In genomic region chr13:46231514-46232085, GRCm38 (mm10) we compare ENCODE assay signal across 13 mouse cellular contexts. TPM values are rescaled to one million over a fixed set of nuclear protein-coding genes. Genes with fewer than 3 reads are reported as not detected.
DNase-seq lines count a peak whose midpoint lies in the region; ATAC-seq lines count a peak whose summit lies in the region.
"Had no signal": no experiment of that assay in that cellular context is flagged by ENCODE, and none has a peak within 500 bp of the region (broad histone marks: within the 10 kb centered on the region; RNA-seq: fewer than 3 reads in every experiment).

No protein-coding gene starts in this region.

- no peaks in the 10 kb centered on the region for H3K4me1 ChIP-seq in hindbrain, embryonic 14.5 days (replicated peaks; ENCODE audit: control insufficient read depth, insufficient read depth, low read length)
- no peaks in the 10 kb centered on the region for H3K4me1 ChIP-seq in hindbrain, embryonic 13.5 days (replicated peaks)

- no peak overlapping the region for H3K9ac ChIP-seq in hindbrain, embryonic 14.5 days
- H3K9ac ChIP-seq in hindbrain, embryonic 13.5 days = no peak overlapping the region

- no peaks in the 10 kb centered on the region for H3K27me3 ChIP-seq in hindbrain, embryonic 14.5 days (ENCODE audit: control insufficient read depth, insufficient read depth, low read length)
- H3K27me3 ChIP-seq in hindbrain, embryonic 13.5 days = no peaks in the 10 kb centered on the region

- DNase-seq in adrenal gland, postnatal 10 days = peak; percentile 44
- DNase-seq in adrenal gland, adult 18-20 months (ENCODE audit: low spot score in 2 of 2) = no peak
- DNase-seq in hindbrain, embryonic 14.5 days (ENCODE audit: low spot score) = peak; percentile 49
- peak; percentile 50 for DNase-seq in Muller cell, postnatal 12 days (ENCODE audit: inconsistent ontology term)
- peak; percentile 69 for DNase-seq in heart, postnatal 4 days
- DNase-seq in retina, embryonic 14.5 days (ENCODE audit: low spot score) = no peak
- no peak for DNase-seq in adipocyte (ENCODE audit: low spot score)
- DNase-seq: cerebellum, adult 9-11 months; thymus, postnatal 14 days had no signal

- no peak overlapping the region for H3K4me2 ChIP-seq in hindbrain, embryonic 14.5 days (replicated peaks)
- H3K4me2 ChIP-seq in hindbrain, embryonic 13.5 days = no peak overlapping the region

- no peaks in the 10 kb centered on the region for H3K36me3 ChIP-seq in hindbrain, embryonic 14.5 days (replicated peaks; ENCODE audit: control insufficient read depth, insufficient read depth)
- H3K36me3 ChIP-seq in hindbrain, embryonic 13.5 days = no peaks in the 10 kb centered on the region

- no peaks in the 10 kb centered on the region for H3K9me3 ChIP-seq in hindbrain, embryonic 14.5 days (ENCODE audit: control insufficient read depth, low read length)
- no peaks in the 10 kb centered on the region for H3K9me3 ChIP-seq in hindbrain, embryonic 13.5 days

- no peak overlapping the region for H3K4me3 ChIP-seq in hindbrain, embryonic 14.5 days (replicated peaks; ENCODE audit: low read length)
- H3K4me3 ChIP-seq in hindbrain, embryonic 13.5 days = no peak overlapping the region

- ATAC-seq in hindbrain, embryonic 14.5 days (ENCODE audit: low FRiP score) = no peak
- no peak for ATAC-seq in hindbrain, embryonic 13.5 days (ENCODE audit: low FRiP score)

- no peak overlapping the region for H3K27ac ChIP-seq in hindbrain, embryonic 14.5 days
- H3K27ac ChIP-seq in hindbrain, embryonic 13.5 days = no peak overlapping the region
- H3K27ac ChIP-seq: macrophage had no signal

- 73% methylated on average over 5 of the region's 5 CpGs for whole genome bisulfite sequencing in hindbrain, embryonic 14.5 days
- WGBS in hindbrain, embryonic 13.5 days = 76% methylated on average over 5 of the region's 5 CpGs

RNA-seq across cellular contexts. Expression of gene Stmnd1, which starts 41.9 kb away (rescaled TPM):
- total RNA-seq in adrenal gland, postnatal 10 days (2021) = under 1 TPM; 0.33 to 0.64 TPM
- under 1 TPM in 1 of 2 experiments, not detected in 1; 0.29 TPM for total RNA-seq in adrenal gland, adult 18-20 months (2021)
- polyA plus RNA-seq in hindbrain, embryonic 14.5 days (2014; fragmentation: Nextera tagmentation; extraction: Ambion mirVana) = 0.15 TPM in 1 of 2 replicates, not detected in the other
- polyA plus RNA-seq in hindbrain, embryonic 13.5 days (2015; fragmentation: Nextera tagmentation; extraction: Ambion mirVana) = not detected in 2 replicates
- total RNA-seq in heart, postnatal 4 days (2021) = under 1 TPM; 0.18 to 0.45 TPM
- total RNA-seq: left cerebral cortex, postnatal 25 days had no signal
- polyA plus RNA-seq: intestine, embryonic 14.5 days; macrophage had no signal

Comparison
In these comparisons a context has a peak if more than half of its experiments do, and no peak if none do; other contexts are left out.
1. DNase-seq: peak in adrenal gland, postnatal 10 days (single experiment), hindbrain, embryonic 14.5 days (single experiment), Muller cell, postnatal 12 days (single experiment) and heart, postnatal 4 days (single experiment); none in adrenal gland, adult 18-20 months (0 of 2), retina, embryonic 14.5 days (single experiment) and adipocyte (single experiment).